Comparison of ENCODE assay signal across 8 mouse cellular contexts in the genomic region with DNA sequence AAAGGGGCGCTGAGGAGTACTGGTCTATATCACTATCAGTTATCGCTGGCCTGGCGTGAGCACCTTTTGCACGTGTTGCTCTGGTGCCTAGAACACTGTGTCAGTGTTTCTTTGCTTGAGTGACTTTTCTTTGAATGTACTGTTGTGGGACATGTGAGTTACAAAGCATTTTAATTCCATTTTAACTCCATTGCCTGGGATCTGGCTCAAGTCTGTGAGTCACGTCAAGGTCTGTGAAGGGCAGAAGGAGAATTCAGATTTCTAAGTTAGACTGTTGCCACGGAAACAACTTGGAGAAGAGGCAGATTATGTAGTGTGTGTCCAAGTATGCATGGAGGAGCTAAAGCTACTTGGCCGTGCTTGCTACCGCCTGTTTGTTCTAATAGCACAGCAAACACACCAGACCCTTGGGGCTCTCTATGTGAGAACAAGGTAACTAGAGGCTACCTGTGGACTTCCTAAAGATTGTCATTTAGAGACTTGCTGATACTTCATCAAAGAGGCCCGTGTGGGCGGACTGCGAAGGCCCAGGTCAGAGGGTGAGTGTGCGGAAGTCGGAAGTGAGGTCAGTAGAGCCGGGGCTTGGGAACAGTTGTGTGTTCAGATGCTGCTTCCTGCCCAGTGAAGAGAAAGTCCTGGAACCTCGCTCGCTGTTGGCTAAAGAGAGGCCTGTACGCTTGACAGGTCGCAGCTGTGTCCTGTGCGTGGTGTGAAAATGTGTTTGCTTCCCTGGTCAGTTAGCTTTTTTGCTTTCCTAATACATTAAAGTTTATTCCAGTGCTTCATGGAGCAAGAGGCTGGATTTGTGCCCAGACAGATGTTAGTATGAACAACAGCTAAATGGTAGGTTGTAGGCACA. TPM values are rescaled to one million over a fixed set of nuclear protein-coding genes. Genes with fewer than 3 reads are reported as not detected.
DNase-seq lines count a peak whose midpoint lies in the region; ATAC-seq and TF ChIP-seq lines count a peak whose summit lies in the region.

No protein-coding gene starts in this region.

- H3K27me3 ChIP-seq in spleen, adult 2 months (ENCODE audit: control insufficient read depth, insufficient read depth, low read length), result no peaks in the 10 kb centered on the region
- H3K27me3 ChIP-seq in heart, adult 2 months (ENCODE audit: control insufficient read depth, insufficient read depth, low read length), result no peaks in the 10 kb centered on the region
- no peaks in the 10 kb centered on the region for H3K27me3 ChIP-seq in midbrain, embryonic 14.5 days (ENCODE audit: control insufficient read depth, insufficient read depth, low read length)

- no peak overlapping the region for H3K4me2 ChIP-seq in midbrain, embryonic 14.5 days (ENCODE audit: low read length)

- H3K36me3 ChIP-seq in spleen, adult 2 months (ENCODE audit: control insufficient read depth, insufficient read depth, low read length), result no peaks in the 10 kb centered on the region
- peaks cover 6% of the 10 kb centered on the region; the same call in 1 of the 2 replicates for H3K36me3 ChIP-seq in heart, adult 2 months (ENCODE audit: control insufficient read depth, insufficient read depth, low read length)
- no peaks in the 10 kb centered on the region for H3K36me3 ChIP-seq in midbrain, embryonic 14.5 days (ENCODE audit: control insufficient read depth, insufficient read depth, low read length)

- H3K9ac ChIP-seq in heart, adult 2 months (ENCODE audit: low read depth, low read length), result no peak overlapping the region
- H3K9ac ChIP-seq in midbrain, embryonic 14.5 days (replicated peaks; ENCODE audit: low read length), result no peak overlapping the region

- peak; percentile 54; the same call in 1 of the 2 replicates for TF ChIP-seq EP300 in heart, adult 2 months (IDR thresholded peaks at IDR 0.05; ENCODE audit: insufficient read depth, low read depth, low read length)

- no peak for DNase-seq in spleen, adult 2 months (ENCODE audit: low read depth in 1 of 2, low spot score in 2 of 2)
- DNase-seq in spleen, adult 12 weeks (ENCODE audit: low spot score), result no peak
- peak; percentile 80 to 84 for DNase-seq in heart, adult 2 months
- DNase-seq in kidney, adult 9 months, result peak; percentile 74
- DNase-seq in midbrain, embryonic 14.5 days, result peak; percentile 64
- DNase-seq in c-Kit-positive CD71-positive TER-119-positive erythroid progenitor cells, embryonic 14.5 days (ENCODE audit: low spot score), result no peak
- DNase-seq in thymus, adult 18-20 months, result no peak
- no peak for DNase-seq in spleen, postnatal 4 days (ENCODE audit: low spot score in 2 of 2)

- peak overlapping the region; percentile 50 for H3K27ac ChIP-seq in spleen, adult 2 months (ENCODE audit: insufficient read depth, low read length)
- H3K27ac ChIP-seq in heart, adult 2 months, result peak overlapping the region; percentile 68
- no peak overlapping the region for H3K27ac ChIP-seq in midbrain, embryonic 14.5 days (replicated peaks; ENCODE audit: low read depth, low read length)

- no peak for TF ChIP-seq CTCF in spleen, adult 2 months (IDR thresholded peaks at IDR 0.05; ENCODE audit: extremely low read depth, insufficient read depth, insufficient read length, insufficient replicate concordance)
- TF ChIP-seq CTCF in heart, adult 2 months (IDR thresholded peaks at IDR 0.05), result no peak

- no peaks in the 10 kb centered on the region for H3K9me3 ChIP-seq in midbrain, embryonic 14.5 days (ENCODE audit: control insufficient read depth, low read length)

- no peak for TF ChIP-seq POLR2A in spleen, adult 2 months (IDR thresholded peaks at IDR 0.05; ENCODE audit: low read depth, low read length)
- TF ChIP-seq POLR2A in heart, adult 2 months (IDR thresholded peaks at IDR 0.05; ENCODE audit: insufficient read depth, low read depth, low read length), result peak; percentile 64

- intact Hi-C loops in heart, adult 2 months (cut with DNase I), result loop anchor here (2.0 kb wide), 1 partner anchor 36 kb away; no protein-coding TSS in a partner anchor

- WGBS in spleen, adult 2 months, result 60% methylated on average over 19 of the region's 19 CpGs
- 31% methylated on average over 19 of the region's 19 CpGs for WGBS in heart, adult 2 months
- 60% methylated on average over 19 of the region's 19 CpGs for WGBS in midbrain, embryonic 14.5 days

- peaks cover 3% of the 10 kb centered on the region; the same call in 1 of the 2 replicates for H3K79me2 ChIP-seq in heart, adult 2 months (replicated peaks; ENCODE audit: control insufficient read depth, insufficient read depth, low read length)

- H3K4me1 ChIP-seq in spleen, adult 2 months (ENCODE audit: control insufficient read depth, insufficient read depth, insufficient read length), result peaks cover 33% of the 10 kb centered on the region
- peaks cover 26% of the 10 kb centered on the region for H3K4me1 ChIP-seq in heart, adult 2 months (ENCODE audit: control insufficient read depth, insufficient read depth, low read length)
- 0 out of 2 replicates have a peak, but pooled peaks cover 4% of the 10 kb centered on the region for H3K4me1 ChIP-seq in midbrain, embryonic 14.5 days (ENCODE audit: control insufficient read depth, insufficient read depth, low read length)

- ATAC-seq in midbrain, embryonic 14.5 days (ENCODE audit: low FRiP score, low TSS enrichment), result no peak

- H3K4me3 ChIP-seq in spleen, adult 2 months (ENCODE audit: extremely low read depth, insufficient read depth, insufficient read length), result no peak overlapping the region
- H3K4me3 ChIP-seq in heart, adult 2 months, result peak overlapping the region; percentile 17; the same call in 1 of the 2 replicates
- H3K4me3 ChIP-seq in midbrain, embryonic 14.5 days (replicated peaks; ENCODE audit: low read depth, low read length), result no peak overlapping the region

RNA-seq across cellular contexts. Expression of a gene that starts 41.0 kb away (rescaled TPM):
- polyA plus RNA-seq in spleen, adult 2 months (2012; rRNA removed), result 40.6 and 45.1 TPM in 2 replicates
- total RNA-seq in heart, adult 2 months (2021), result 10 to 100 TPM; 38.9 to 50.5 TPM
- 25.2 and 44.5 TPM in 2 replicates for polyA plus RNA-seq in heart, adult 2 months (2012; rRNA removed)
- polyA plus RNA-seq in midbrain, embryonic 14.5 days (2014; fragmentation: Nextera tagmentation; extraction: Ambion mirVana), result 14.8 and 28.6 TPM in 2 replicates

Comparison
In these comparisons a context has a peak if more than half of its experiments do, and no peak if none do; other contexts are left out.
1. DNase-seq: peak in heart, adult 2 months (2 of 2), kidney, adult 9 months (single experiment) and midbrain, embryonic 14.5 days (single experiment); none in spleen, adult 2 months (0 of 2), spleen, adult 12 weeks (single experiment), c-Kit-positive CD71-positive TER-119-positive erythroid progenitor cells, embryonic 14.5 days (single experiment), thymus, adult 18-20 months (0 of 2) and spleen, postnatal 4 days (0 of 2).